Mouse (Mus musculus) thymus, postnatal 4 days (tissue): ENCODE data around the gene Hspe1.
"Not testable (repeated sequence)": the region's sequence is repeated elsewhere in the genome, so short reads cannot be mapped to it uniquely, and the experiment has no call there.

ENCODE experiments used
- DNase-seq: peaks from one replicate; pipeline ENCODE4 v3.0.0; 2021

Hspe1 gene

GRCm38 (mm10) chr1:55087932-55088610 lies at the start of gene Hspe1, which contains the start of gene Hspd1:
Hspe1 (plus strand) TSS chr1:55088132.
Hspd1 (minus strand) TSS chr1:55088243.
- peak; percentile 98 for DNase-seq

GRCm38 (mm10) chr1:55039944-55040343 lies 48.0 kb upstream of the Hspe1 start:
- no peak for DNase-seq

- no peak for DNase-seq
Measured at GRCm38 (mm10) chr1:55041691-55042090, 46.2 kb upstream of the Hspe1 start.

- peak; percentile 50 for DNase-seq
Measured at GRCm38 (mm10) chr1:55042246-55042645, 45.7 kb upstream of the Hspe1 start.

- no peak for DNase-seq
Measured at GRCm38 (mm10) chr1:55043164-55043563, 44.8 kb upstream of the Hspe1 start.

- no peak for DNase-seq
Measured at GRCm38 (mm10) chr1:55048841-55049587, 38.9 kb upstream of the Hspe1 start.

- DNase-seq, result no peak
Measured at GRCm38 (mm10) chr1:55051671-55052070, 36.3 kb upstream of the Hspe1 start.

GRCm38 (mm10) chr1:55052355-55052953 lies 35.5 kb upstream of the Hspe1 start, which contains the start of gene Coq10b:
Coq10b (plus strand) TSS chr1:55052770.
- peak; percentile 97 for DNase-seq

GRCm38 (mm10) chr1:55053005-55053404 lies 34.9 kb upstream of the Hspe1 start:
- peak; percentile 65 for DNase-seq

GRCm38 (mm10) chr1:55053596-55053995 lies 34.3 kb upstream of the Hspe1 start:
- DNase-seq, result no peak

GRCm38 (mm10) chr1:55055322-55056115 lies 32.4 kb upstream of the Hspe1 start:
- no peak for DNase-seq

GRCm38 (mm10) chr1:55058383-55058782 lies 29.5 kb upstream of the Hspe1 start:
- not testable (repeated sequence) for DNase-seq

GRCm38 (mm10) chr1:55061099-55061498 lies 26.8 kb upstream of the Hspe1 start:
- DNase-seq, result no peak

GRCm38 (mm10) chr1:55061772-55062171 lies 26.2 kb upstream of the Hspe1 start:
- DNase-seq, result no peak

GRCm38 (mm10) chr1:55072328-55072727 lies 15.6 kb upstream of the Hspe1 start:
- not testable (repeated sequence) for DNase-seq

GRCm38 (mm10) chr1:55074757-55075156 lies 13.2 kb upstream of the Hspe1 start:
- DNase-seq, result no peak

- DNase-seq, result no peak
Measured at GRCm38 (mm10) chr1:55075652-55076394, 12.1 kb upstream of the Hspe1 start.

GRCm38 (mm10) chr1:55076395-55076743 lies 11.6 kb upstream of the Hspe1 start:
- DNase-seq, result no peak

GRCm38 (mm10) chr1:55076849-55077516 lies 10.9 kb upstream of the Hspe1 start:
- no peak for DNase-seq

- DNase-seq, result no peak
Measured at GRCm38 (mm10) chr1:55079677-55080076, 8.3 kb upstream of the Hspe1 start.

GRCm38 (mm10) chr1:55082106-55082505 lies 5.8 kb upstream of the Hspe1 start:
- DNase-seq, result no peak
